Mouse (Mus musculus): ENCODE measurements around the gene Actc1. TPM values are rescaled to one million over a fixed set of nuclear protein-coding genes. Genes with fewer than 3 reads are reported as not detected.
A peak's percentile ranks its signal among the peaks of the same experiment; 100 is the strongest.

The Actc1 gene
- polyA plus RNA-seq (2016; fragmentation: Nextera tagmentation; extraction: Ambion mirVana), result 9.6 and 20.1 TPM in 2 replicates

GRCm38 (mm10) chr2:114052696-114053598 is at the start of gene Actc1:
Actc1 (minus strand) TSS chr2:114053548.
- H3K27ac ChIP-seq (replicated peaks), result no peak within 1 kb of the TSS
- H3K36me3 ChIP-seq (replicated peaks), result no peaks in the 10 kb centered on the region
- 48% methylated on average over 14 of the region's 14 CpGs for WGBS
- 0 out of 2 replicates have a peak within 1 kb of the TSS, but pooled peaks have one; percentile 12 for H3K4me3 ChIP-seq
- peaks cover 14% of the 10 kb centered on the region for H3K4me1 ChIP-seq
- peak; percentile 21 for DNase-seq (ENCODE audit: low spot score)
- H3K27me3 ChIP-seq (replicated peaks; ENCODE audit: low read depth, poor library complexity, severe bottlenecking), result no peaks in the 10 kb centered on the region
- no peaks in the 10 kb centered on the region for H3K9me3 ChIP-seq

GRCm38 (mm10) chr2:114102471-114102870 is 49.1 kb upstream of the Actc1 start:
- H3K9me3 ChIP-seq, result no peaks in the 10 kb centered on the region
- no peaks in the 10 kb centered on the region for H3K27me3 ChIP-seq (replicated peaks; ENCODE audit: low read depth, poor library complexity, severe bottlenecking)
- no peaks in the 10 kb centered on the region for H3K4me1 ChIP-seq
- H3K36me3 ChIP-seq (replicated peaks), result peaks cover 90% of the 10 kb centered on the region
- no peak overlapping the region for H3K27ac ChIP-seq (replicated peaks)
- no peak for DNase-seq (ENCODE audit: low spot score)
- H3K4me3 ChIP-seq, result no peak overlapping the region
- 96% methylated on average over 3 of the region's 3 CpGs for WGBS

- H3K4me3 ChIP-seq, result no peak overlapping the region
- 94% methylated on average over 9 of the region's 9 CpGs for WGBS
- H3K9me3 ChIP-seq, result no peaks in the 10 kb centered on the region
- no peaks in the 10 kb centered on the region for H3K4me1 ChIP-seq
- DNase-seq (ENCODE audit: low spot score), result no peak
- H3K36me3 ChIP-seq (replicated peaks), result peaks cover 75% of the 10 kb centered on the region
- no peaks in the 10 kb centered on the region for H3K27me3 ChIP-seq (replicated peaks; ENCODE audit: low read depth, poor library complexity, severe bottlenecking)
- H3K27ac ChIP-seq (replicated peaks), result no peak overlapping the region
Observed at GRCm38 (mm10) chr2:114100834-114101233, 47.5 kb upstream of the Actc1 start.

GRCm38 (mm10) chr2:114099816-114100215 is 46.5 kb upstream of the Actc1 start:
- Histone ChIP-seq H3K27ac (replicated peaks) (no peak overlapping the region), H3K27me3 (replicated peaks; ENCODE audit: low read depth, poor library complexity, severe bottlenecking) (no peaks in the 10 kb centered on the region), H3K36me3 (replicated peaks) (peaks cover 65% of the 10 kb centered on the region), H3K9me3 (no peaks in the 10 kb centered on the region), H3K4me1 (no peaks in the 10 kb centered on the region), H3K4me3 (no peak overlapping the region)
- 90% methylated on average over 3 of the region's 3 CpGs for WGBS
- no peak for DNase-seq (ENCODE audit: low spot score)

GRCm38 (mm10) chr2:114099109-114099508 is 45.8 kb upstream of the Actc1 start:
- Histone ChIP-seq H3K27ac (replicated peaks) (no peak overlapping the region), H3K27me3 (replicated peaks; ENCODE audit: low read depth, poor library complexity, severe bottlenecking) (no peaks in the 10 kb centered on the region), H3K4me1 (no peaks in the 10 kb centered on the region), H3K4me3 (no peak overlapping the region), H3K9me3 (no peaks in the 10 kb centered on the region), H3K36me3 (replicated peaks) (peaks cover 58% of the 10 kb centered on the region)
- no peak for DNase-seq (ENCODE audit: low spot score)
- 95% methylated on average over 5 of the region's 5 CpGs for WGBS

GRCm38 (mm10) chr2:114097627-114098026 is 44.3 kb upstream of the Actc1 start:
- H3K4me1 ChIP-seq, result no peaks in the 10 kb centered on the region
- H3K36me3 ChIP-seq (replicated peaks), result peaks cover 43% of the 10 kb centered on the region
- 93% methylated on average over 4 of the region's 4 CpGs for WGBS
- no peak overlapping the region for H3K4me3 ChIP-seq
- no peaks in the 10 kb centered on the region for H3K9me3 ChIP-seq
- DNase-seq (ENCODE audit: low spot score), result no peak
- H3K27me3 ChIP-seq (replicated peaks; ENCODE audit: low read depth, poor library complexity, severe bottlenecking), result no peaks in the 10 kb centered on the region
- H3K27ac ChIP-seq (replicated peaks), result no peak overlapping the region

GRCm38 (mm10) chr2:114096570-114096969 is 43.2 kb upstream of the Actc1 start:
- no peaks in the 10 kb centered on the region for H3K9me3 ChIP-seq
- no peak overlapping the region for H3K4me3 ChIP-seq
- no peak overlapping the region for H3K27ac ChIP-seq (replicated peaks)
- WGBS, result 99% methylated on average over 1 of the region's 1 CpGs
- H3K4me1 ChIP-seq, result no peaks in the 10 kb centered on the region
- peaks cover 32% of the 10 kb centered on the region for H3K36me3 ChIP-seq (replicated peaks)
- H3K27me3 ChIP-seq (replicated peaks; ENCODE audit: low read depth, poor library complexity, severe bottlenecking), result no peaks in the 10 kb centered on the region
- no peak for DNase-seq (ENCODE audit: low spot score)

GRCm38 (mm10) chr2:114095348-114095747 is 42.0 kb upstream of the Actc1 start:
- Histone ChIP-seq H3K9me3 (no peaks in the 10 kb centered on the region), H3K36me3 (replicated peaks) (peaks cover 22% of the 10 kb centered on the region), H3K27ac (replicated peaks) (no peak overlapping the region), H3K4me3 (no peak overlapping the region), H3K27me3 (replicated peaks; ENCODE audit: low read depth, poor library complexity, severe bottlenecking) (no peaks in the 10 kb centered on the region), H3K4me1 (no peaks in the 10 kb centered on the region)
- no peak for DNase-seq (ENCODE audit: low spot score)
- 84% methylated on average over 5 of the region's 5 CpGs for WGBS

GRCm38 (mm10) chr2:114094696-114095095 is 41.3 kb upstream of the Actc1 start:
- Histone ChIP-seq H3K9me3 (no peaks in the 10 kb centered on the region), H3K4me1 (no peaks in the 10 kb centered on the region), H3K27ac (replicated peaks) (no peak overlapping the region), H3K36me3 (replicated peaks) (peaks cover 15% of the 10 kb centered on the region), H3K27me3 (replicated peaks; ENCODE audit: low read depth, poor library complexity, severe bottlenecking) (no peaks in the 10 kb centered on the region), H3K4me3 (no peak overlapping the region)
- no peak for DNase-seq (ENCODE audit: low spot score)
- WGBS, result 89% methylated on average over 1 of the region's 1 CpGs

- no peak for DNase-seq (ENCODE audit: low spot score)
- WGBS, result 84% methylated on average over 9 of the region's 9 CpGs
Observed at GRCm38 (mm10) chr2:114093577-114093976, 40.2 kb upstream of the Actc1 start.

GRCm38 (mm10) chr2:114089862-114090261 is 36.5 kb upstream of the Actc1 start:
- no peaks in the 10 kb centered on the region for H3K9me3 ChIP-seq
- 85% methylated on average over 3 of the region's 3 CpGs for WGBS
- H3K4me3 ChIP-seq, result no peak overlapping the region
- no peak for DNase-seq (ENCODE audit: low spot score)
- H3K4me1 ChIP-seq, result no peaks in the 10 kb centered on the region
- no peaks in the 10 kb centered on the region for H3K36me3 ChIP-seq (replicated peaks)
- H3K27me3 ChIP-seq (replicated peaks; ENCODE audit: low read depth, poor library complexity, severe bottlenecking), result no peaks in the 10 kb centered on the region
- H3K27ac ChIP-seq (replicated peaks), result no peak overlapping the region

More at GRCm38 (mm10) chr2:114093577-114093976, 40.2 kb upstream of the Actc1 start:
- Histone ChIP-seq H3K4me1 (no peaks in the 10 kb centered on the region), H3K9me3 (no peaks in the 10 kb centered on the region), H3K36me3 (replicated peaks) (peaks cover 5% of the 10 kb centered on the region; the same call in 1 of the 2 replicates), H3K27me3 (replicated peaks; ENCODE audit: low read depth, poor library complexity, severe bottlenecking) (no peaks in the 10 kb centered on the region), H3K27ac (replicated peaks) (no peak overlapping the region), H3K4me3 (no peak overlapping the region)

- Histone ChIP-seq H3K9me3 (no peaks in the 10 kb centered on the region), H3K27me3 (replicated peaks; ENCODE audit: low read depth, poor library complexity, severe bottlenecking) (no peaks in the 10 kb centered on the region), H3K4me1 (no peaks in the 10 kb centered on the region), H3K36me3 (replicated peaks) (no peaks in the 10 kb centered on the region), H3K4me3 (no peak overlapping the region), H3K27ac (replicated peaks) (no peak overlapping the region)
- no peak for DNase-seq (ENCODE audit: low spot score)
- WGBS, result 74% methylated on average over 1 of the region's 1 CpGs
Observed at GRCm38 (mm10) chr2:114087271-114087670, 33.9 kb upstream of the Actc1 start.

- DNase-seq (ENCODE audit: low spot score), result no peak
- Histone ChIP-seq H3K4me1 (no peaks in the 10 kb centered on the region), H3K27me3 (replicated peaks; ENCODE audit: low read depth, poor library complexity, severe bottlenecking) (no peaks in the 10 kb centered on the region), H3K9me3 (no peaks in the 10 kb centered on the region), H3K36me3 (replicated peaks) (no peaks in the 10 kb centered on the region), H3K4me3 (no peak overlapping the region), H3K27ac (replicated peaks) (no peak overlapping the region)
- WGBS, result 96% methylated on average over 2 of the region's 2 CpGs
Observed at GRCm38 (mm10) chr2:114071876-114072275, 18.5 kb upstream of the Actc1 start.
